Mouse (Mus musculus) myocyte (in vitro differentiated cells): ENCODE measurements around the gene Rrad.

ENCODE experiments used
- MYOG ChIP-seq, 3 experiments: IDR thresholded peaks; one replicate each; pipeline ENCODE4 v1.6.1; 2011; ENCODE audit warnings: control low read depth in 2 of 3, low read depth in 2 of 3, mild to moderate bottlenecking in 2 of 3; ENCODE audit not compliant: insufficient read length in 2 of 3, control insufficient read depth in 1 of 3, insufficient read depth in 1 of 3
- POLR2A ChIP-seq: IDR thresholded peaks from one replicate; pipeline ENCODE4 v1.6.1; 2011; ENCODE audit warnings: low read depth, mild to moderate bottlenecking, control low read depth, moderate library complexity; ENCODE audit not compliant: insufficient read length
- USF1 ChIP-seq: IDR thresholded peaks from one replicate; pipeline ENCODE4 v1.6.1; 2011; ENCODE audit warnings: low read depth, mild to moderate bottlenecking, control low read depth, moderate library complexity

DNA sequence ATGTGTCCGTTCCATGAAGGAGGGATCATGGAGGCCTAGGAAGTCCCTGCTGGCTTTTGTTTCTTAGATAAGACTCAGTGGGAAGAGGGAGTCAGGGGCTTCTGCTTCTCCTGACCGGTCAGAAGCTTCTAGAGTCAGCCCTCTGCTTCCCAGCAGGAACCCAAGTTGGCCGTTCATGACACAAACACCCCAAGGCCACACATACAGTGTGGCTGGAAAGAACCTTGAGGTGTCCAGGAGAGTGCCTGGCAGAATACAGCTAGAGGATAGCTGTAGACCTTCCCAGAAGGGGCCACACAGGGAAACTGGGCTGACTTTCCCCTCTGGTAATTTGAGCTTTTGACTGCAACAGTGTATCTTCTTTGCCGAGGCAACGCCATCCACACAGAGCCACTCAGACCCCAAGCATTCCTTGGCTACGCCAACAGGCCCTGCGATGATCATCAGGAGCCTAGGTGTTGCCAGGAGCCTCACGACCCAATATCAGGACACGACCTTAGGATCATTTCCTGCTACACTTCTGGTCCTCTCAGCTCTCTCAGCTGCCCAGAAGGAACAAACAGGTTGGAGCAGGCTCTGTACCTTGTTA is 2.1 kb upstream of the Rrad start:
- TF ChIP-seq MYOG (IDR thresholded peaks at IDR 0.05; ENCODE audit: control insufficient read depth in 1 of 3, insufficient read depth in 1 of 3, insufficient read length in 2 of 3, low read depth in 2 of 3) (no peak), POLR2A (no peak), USF1 (no peak)
